Mouse (Mus musculus) forebrain, embryonic 13.5 days (tissue): Measurements from ENCODE around the gene Rbm17. TPM values are rescaled to one million over a fixed set of nuclear protein-coding genes. Genes with fewer than 3 reads are reported as not detected.
A peak's percentile ranks its signal among the peaks of the same experiment; 100 is the strongest.

ENCODE experiments used
- ATAC-seq: fragments of 200-750 bp; cut with Nextera tagmentation; 2 replicates; pipeline ENCODE4 v1.8.0; 2017
- H3K27ac ChIP-seq: fragments of 300-500 bp; sonication (generic); 2 replicates; pipeline ENCODE4 v1.5.1; 2015; ENCODE audit warnings: inconsistent platforms, mild to moderate bottlenecking, moderate library complexity
- H3K27me3 ChIP-seq: fragments of 300-500 bp; sonication (generic); 2 replicates; pipeline ENCODE4 v1.6.1; 2015; ENCODE audit warnings: mild to moderate bottlenecking, inconsistent platforms
- H3K36me3 ChIP-seq: fragments of 300-500 bp; sonication (generic); 2 replicates; pipeline ENCODE4 v1.6.1; 2015; ENCODE audit warnings: mild to moderate bottlenecking, inconsistent platforms; ENCODE audit not compliant: poor library complexity, severe bottlenecking
- H3K4me1 ChIP-seq: fragments of 300-500 bp; sonication (generic); 2 replicates; pipeline ENCODE4 v1.6.1; 2015; ENCODE audit warnings: inconsistent platforms
- H3K4me2 ChIP-seq: fragments of 300-500 bp; sonication (generic); 2 replicates; pipeline ENCODE4 v1.6.1; 2015; ENCODE audit warnings: inconsistent platforms, mild to moderate bottlenecking, moderate library complexity
- H3K4me3 ChIP-seq: fragments of 300-500 bp; sonication (generic); 2 replicates; pipeline ENCODE4 v1.5.1; 2015; ENCODE audit warnings: mild to moderate bottlenecking, inconsistent platforms
- H3K9ac ChIP-seq: fragments of 300-500 bp; sonication (generic); 2 replicates; pipeline ENCODE4 v1.6.1; 2015; ENCODE audit warnings: mild to moderate bottlenecking, inconsistent platforms
- H3K9me3 ChIP-seq: fragments of 300-500 bp; sonication (generic); replicated peaks from 2 replicates; pipeline ENCODE4 v1.6.1; 2016; ENCODE audit warnings: inconsistent platforms
- WGBS: fragments of 180-500 bp; shearing (Covaris S2); methylation state at CpG from one replicate; pipeline ENCODE4 v1.1.7; 2015; 5-methylcytosine and 5-hydroxymethylcytosine counted together
- polyA plus RNA-seq: library from polyadenylated mRNA; unstranded; fragments of >200 nt; fragmentation: Nextera tagmentation; extraction: Ambion mirVana; gene quantifications from 2 replicates; pipeline ENCODE4 v1.2.1, GENCODE M21; 2015

Gene Rbm17
- polyA plus RNA-seq, result 160 and 167 TPM in 2 replicates

- Histone ChIP-seq H3K27ac (peak within 1 kb of the TSS; percentile 59), H3K9ac (peak within 1 kb of the TSS; percentile 98), H3K4me3 (peak within 1 kb of the TSS; percentile 94), H3K36me3 (peaks cover 15% of the 10 kb centered on the region), H3K4me1 (peaks cover 13% of the 10 kb centered on the region), H3K27me3 (no peaks in the 10 kb centered on the region), H3K4me2 (peak within 1 kb of the TSS; percentile 87), H3K9me3 (no peaks in the 10 kb centered on the region)
- no peak for ATAC-seq
- 90% methylated on average over 5 of the region's 5 CpGs for WGBS
These were observed at the start of gene Rbm17 for GRCm38 (mm10) chr2:11604053-11604452. Gene Rbm17, minus strand, starts transcription at chr2:11604153.

DNA sequence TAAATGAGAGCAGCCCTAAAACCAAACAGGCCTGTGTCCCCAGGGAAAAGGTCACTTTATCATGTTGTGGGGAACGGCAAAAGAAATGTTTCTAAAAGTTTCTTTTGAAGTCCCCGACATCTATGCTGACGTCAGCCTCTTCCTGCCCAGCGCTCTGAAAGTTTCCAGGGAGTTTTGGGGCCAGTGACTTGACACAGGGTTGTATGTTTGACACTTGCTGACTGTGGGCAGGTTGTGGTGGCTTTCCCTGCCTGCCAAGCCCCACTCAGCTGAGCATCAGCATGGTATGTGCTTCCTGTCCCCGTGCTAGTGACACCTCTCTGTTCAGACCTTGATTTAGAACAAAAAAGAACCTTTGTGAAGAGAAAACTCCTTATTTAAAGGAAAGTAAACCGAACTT is 49.4 kb upstream of the Rbm17 start:
- H3K27me3 ChIP-seq, result no peaks in the 10 kb centered on the region
- WGBS, result 59% methylated on average over 6 of the region's 6 CpGs
- no peaks in the 10 kb centered on the region for H3K4me1 ChIP-seq
- H3K27ac ChIP-seq, result no peak overlapping the region
- no peak overlapping the region for H3K4me3 ChIP-seq
- H3K4me2 ChIP-seq, result no peak overlapping the region
- no peak overlapping the region for H3K9ac ChIP-seq
- H3K9me3 ChIP-seq, result no peaks in the 10 kb centered on the region
- no peaks in the 10 kb centered on the region for H3K36me3 ChIP-seq
- ATAC-seq, result no peak

DNA sequence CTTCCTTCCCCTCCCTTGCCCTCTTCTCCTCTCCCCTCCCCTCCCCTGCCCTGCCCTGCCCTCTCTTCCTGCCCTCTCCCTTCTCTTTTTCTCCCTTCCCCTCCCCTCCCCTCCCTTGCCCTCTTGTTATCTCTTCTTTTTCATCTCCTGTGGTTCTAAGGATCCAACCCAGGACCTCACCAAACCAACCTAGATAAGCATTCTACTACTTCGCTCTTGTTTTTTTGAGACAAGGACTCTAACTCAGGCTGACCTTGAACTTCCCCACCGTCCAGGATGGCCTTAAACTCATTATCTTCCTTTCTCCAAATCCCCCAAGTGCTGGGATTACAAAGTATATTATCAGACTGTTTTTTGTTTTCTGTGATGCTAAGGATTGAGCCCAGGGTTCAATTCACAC is 48.8 kb upstream of the Rbm17 start:
- ATAC-seq, result no peak
- H3K4me1 ChIP-seq, result no peaks in the 10 kb centered on the region
- no peaks in the 10 kb centered on the region for H3K27me3 ChIP-seq
- 80% methylated on average over 2 of the region's 2 CpGs for WGBS
- H3K36me3 ChIP-seq, result no peaks in the 10 kb centered on the region
- H3K9me3 ChIP-seq, result no peaks in the 10 kb centered on the region
- no peak overlapping the region for H3K4me2 ChIP-seq
- no peak overlapping the region for H3K4me3 ChIP-seq
- no peak overlapping the region for H3K27ac ChIP-seq
- H3K9ac ChIP-seq, result no peak overlapping the region

DNA sequence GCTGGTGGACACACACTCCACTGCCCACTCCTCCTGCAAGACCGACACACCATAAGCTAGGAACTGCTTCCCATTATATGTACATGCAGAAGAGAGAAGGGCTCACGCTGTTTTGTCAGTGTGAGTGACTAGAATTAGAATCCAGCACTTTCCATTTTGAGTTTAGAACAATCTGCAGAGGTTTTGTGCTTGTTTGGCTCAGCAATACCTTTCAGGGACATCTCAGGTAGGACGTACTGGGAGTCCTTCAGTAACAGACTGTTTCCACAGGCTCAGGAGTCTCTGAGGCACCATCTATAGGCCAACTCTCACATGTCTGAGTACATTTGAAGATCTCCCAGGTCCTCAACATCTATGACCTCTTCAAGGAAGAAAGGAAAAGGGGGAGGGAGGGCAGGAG is 48.2 kb upstream of the Rbm17 start:
- no peak overlapping the region for H3K27ac ChIP-seq
- 80% methylated on average over 3 of the region's 3 CpGs for WGBS

GRCm38 (mm10) chr2:11651476-11651875 is 47.5 kb upstream of the Rbm17 start:
- Histone ChIP-seq H3K27ac (no peak overlapping the region), H3K9me3 (no peaks in the 10 kb centered on the region), H3K4me1 (no peaks in the 10 kb centered on the region), H3K27me3 (no peaks in the 10 kb centered on the region), H3K4me3 (no peak overlapping the region), H3K4me2 (no peak overlapping the region), H3K9ac (no peak overlapping the region), H3K36me3 (no peaks in the 10 kb centered on the region)
- no peak for ATAC-seq
- 68% methylated on average over 3 of the region's 3 CpGs for WGBS

More for the DNA sequence above, 48.2 kb upstream of the Rbm17 start:
- no peak for ATAC-seq
- no peaks in the 10 kb centered on the region for H3K9me3 ChIP-seq
- H3K27me3 ChIP-seq, result no peaks in the 10 kb centered on the region
- no peak overlapping the region for H3K9ac ChIP-seq
- no peaks in the 10 kb centered on the region for H3K4me1 ChIP-seq
- no peak overlapping the region for H3K4me3 ChIP-seq
- H3K36me3 ChIP-seq, result no peaks in the 10 kb centered on the region
- H3K4me2 ChIP-seq, result no peak overlapping the region

- H3K4me3 ChIP-seq, result no peak overlapping the region
- no peaks in the 10 kb centered on the region for H3K9me3 ChIP-seq
- H3K4me1 ChIP-seq, result no peaks in the 10 kb centered on the region
- ATAC-seq, result no peak
- WGBS, result 89% methylated on average over 2 of the region's 2 CpGs
- no peak overlapping the region for H3K27ac ChIP-seq
- H3K9ac ChIP-seq, result no peak overlapping the region
- H3K4me2 ChIP-seq, result no peak overlapping the region
- H3K36me3 ChIP-seq, result no peaks in the 10 kb centered on the region
- no peaks in the 10 kb centered on the region for H3K27me3 ChIP-seq
These were observed 41.3 kb upstream of the Rbm17 start for GRCm38 (mm10) chr2:11645297-11645696.

GRCm38 (mm10) chr2:11644057-11644456 is 40.1 kb upstream of the Rbm17 start:
- Histone ChIP-seq H3K4me3 (no peak overlapping the region), H3K4me1 (no peaks in the 10 kb centered on the region), H3K4me2 (no peak overlapping the region), H3K27ac (no peak overlapping the region), H3K9ac (no peak overlapping the region), H3K36me3 (no peaks in the 10 kb centered on the region), H3K9me3 (no peaks in the 10 kb centered on the region), H3K27me3 (no peaks in the 10 kb centered on the region)
- ATAC-seq, result no peak
- 83% methylated on average over 1 of the region's 1 CpGs for WGBS

GRCm38 (mm10) chr2:11642451-11642941 is 38.5 kb upstream of the Rbm17 start, which contains the start of gene Il2ra:
Gene Il2ra, plus strand, starts transcription at chr2:11642807.
- no peak for ATAC-seq
- Histone ChIP-seq H3K36me3 (no peaks in the 10 kb centered on the region), H3K4me2 (no peak within 1 kb of the TSS), H3K4me3 (no peak within 1 kb of the TSS), H3K9ac (no peak within 1 kb of the TSS), H3K4me1 (no peaks in the 10 kb centered on the region), H3K27me3 (no peaks in the 10 kb centered on the region), H3K9me3 (no peaks in the 10 kb centered on the region), H3K27ac (no peak within 1 kb of the TSS)
- 93% methylated on average over 3 of the region's 3 CpGs for WGBS

- Histone ChIP-seq H3K4me1 (no peaks in the 10 kb centered on the region), H3K36me3 (no peaks in the 10 kb centered on the region), H3K4me3 (no peak overlapping the region), H3K27ac (no peak overlapping the region), H3K9ac (no peak overlapping the region), H3K4me2 (no peak overlapping the region), H3K27me3 (no peaks in the 10 kb centered on the region), H3K9me3 (no peaks in the 10 kb centered on the region)
- WGBS, result 70% methylated on average over 1 of the region's 1 CpGs
- no peak for ATAC-seq
These were observed 33.2 kb upstream of the Rbm17 start for GRCm38 (mm10) chr2:11637115-11637514.

GRCm38 (mm10) chr2:11636138-11636480 is 32.2 kb upstream of the Rbm17 start:
- H3K9ac ChIP-seq, result no peak overlapping the region
- H3K4me3 ChIP-seq, result no peak overlapping the region
- WGBS, result 85% methylated on average over 3 of the region's 3 CpGs
- H3K27ac ChIP-seq, result no peak overlapping the region
- H3K9me3 ChIP-seq, result no peaks in the 10 kb centered on the region
- no peak overlapping the region for H3K4me2 ChIP-seq
- H3K27me3 ChIP-seq, result no peaks in the 10 kb centered on the region
- H3K36me3 ChIP-seq, result no peaks in the 10 kb centered on the region
- ATAC-seq, result no peak
- H3K4me1 ChIP-seq, result no peaks in the 10 kb centered on the region

GRCm38 (mm10) chr2:11635471-11636137 is 31.7 kb upstream of the Rbm17 start:
- Histone ChIP-seq H3K4me3 (no peak overlapping the region), H3K9me3 (no peaks in the 10 kb centered on the region), H3K9ac (no peak overlapping the region), H3K27me3 (no peaks in the 10 kb centered on the region), H3K36me3 (no peaks in the 10 kb centered on the region), H3K4me2 (no peak overlapping the region), H3K27ac (no peak overlapping the region), H3K4me1 (no peaks in the 10 kb centered on the region)
- WGBS, result 93% methylated on average over 5 of the region's 5 CpGs
- ATAC-seq, result no peak

DNA sequence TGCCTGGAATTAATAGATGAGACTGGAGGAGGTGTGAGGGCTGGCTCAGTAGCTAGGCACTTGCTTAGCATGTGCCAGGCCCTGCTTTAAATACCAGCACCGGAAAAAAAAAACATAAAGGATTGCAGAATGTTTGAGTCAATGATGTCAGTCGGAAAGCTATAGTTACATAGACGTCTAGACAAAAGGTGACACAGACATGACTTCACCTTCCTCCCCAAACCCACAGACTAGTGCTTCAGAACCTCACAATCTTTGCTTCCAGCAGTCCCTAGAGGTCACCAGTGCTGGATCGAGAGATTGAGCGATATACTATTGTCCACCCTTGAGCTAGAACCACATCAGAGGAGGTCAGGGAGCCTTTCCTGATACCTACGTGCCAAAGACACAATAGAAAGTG is 31.1 kb upstream of the Rbm17 start:
- ATAC-seq, result no peak
- Histone ChIP-seq H3K27me3 (no peaks in the 10 kb centered on the region), H3K9ac (no peak overlapping the region), H3K4me1 (no peaks in the 10 kb centered on the region), H3K4me2 (no peak overlapping the region), H3K9me3 (no peaks in the 10 kb centered on the region), H3K4me3 (no peak overlapping the region), H3K27ac (no peak overlapping the region), H3K36me3 (no peaks in the 10 kb centered on the region)
- 87% methylated on average over 6 of the region's 6 CpGs for WGBS

- ATAC-seq, result no peak
- Histone ChIP-seq H3K9ac (no peak within 1 kb of the TSS), H3K4me3 (no peak within 1 kb of the TSS), H3K27me3 (no peaks in the 10 kb centered on the region), H3K36me3 (no peaks in the 10 kb centered on the region), H3K4me1 (no peaks in the 10 kb centered on the region), H3K27ac (no peak within 1 kb of the TSS), H3K4me2 (no peak within 1 kb of the TSS), H3K9me3 (no peaks in the 10 kb centered on the region)
- 95% methylated on average over 5 of the region's 5 CpGs for WGBS
These were observed 21.9 kb upstream of the Rbm17 start, which contains the start of gene Gm17490 for GRCm38 (mm10) chr2:11625890-11626289. Gene Gm17490, minus strand, starts transcription at chr2:11626264.
